Mouse (Mus musculus): Measurements from ENCODE around the gene Chchd6. TPM values are rescaled to one million over a fixed set of nuclear protein-coding genes. Genes with fewer than 3 reads are reported as not detected.

The Chchd6 gene
- polyA plus RNA-seq, 2 experiments, result 12.1 to 16.3 TPM

DNA sequence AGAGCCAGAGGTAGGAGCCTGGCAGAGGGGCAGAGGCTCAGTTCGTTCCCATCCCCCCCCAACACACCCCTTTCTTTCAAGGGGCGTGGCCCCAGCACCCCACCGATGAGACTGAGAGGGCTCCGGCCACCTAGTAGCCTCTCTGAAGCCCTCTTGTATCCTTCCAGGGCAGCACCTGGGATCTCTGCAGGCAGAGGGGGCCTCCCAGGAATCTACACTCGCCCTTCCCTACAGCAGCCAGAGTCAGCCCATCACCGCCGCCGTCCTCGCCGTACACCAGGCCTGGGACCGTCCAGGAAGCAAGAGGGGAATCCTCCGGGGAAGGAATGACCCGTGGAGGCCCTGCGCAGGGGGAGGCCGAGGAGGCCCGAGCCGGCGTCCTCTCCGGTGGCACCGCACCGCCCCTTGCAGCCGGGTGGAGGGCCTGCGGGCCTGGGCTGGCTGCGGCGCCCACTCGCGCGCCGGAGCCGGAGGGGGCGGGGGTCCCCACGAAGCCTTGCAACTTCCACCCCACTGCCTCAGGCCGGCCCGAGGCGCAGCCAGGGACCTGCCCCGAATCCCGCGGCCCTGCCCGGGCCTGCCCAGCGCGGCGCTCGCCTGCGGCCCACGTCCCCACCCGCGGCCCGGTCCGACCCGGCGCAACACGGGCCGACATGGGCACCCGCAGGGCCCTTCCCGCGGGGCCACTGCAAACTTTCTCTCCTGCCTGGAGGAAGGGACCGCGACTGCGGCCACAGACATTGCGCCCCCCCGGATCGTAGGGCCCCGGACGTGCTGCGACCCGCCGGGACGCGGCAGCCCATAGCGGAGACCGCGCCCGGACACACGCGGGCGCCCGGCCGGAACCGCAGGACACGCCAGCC lies 233.8 kb downstream of the Chchd6 start:
- Histone ChIP-seq H3K27ac (no peak overlapping the region), H3K4me2 (ENCODE audit: low read depth) (peak overlapping the region; percentile 73), H3K9me3 (ENCODE audit: control insufficient read depth, low read length) (no peaks in the 10 kb centered on the region), H3K4me3 (ENCODE audit: insufficient read depth in 1 of 2, low read depth in 2 of 2, low read length in 2 of 2) (peak overlapping the region; percentile 51 to 61), H3K4me1 (replicated peaks; ENCODE audit: control insufficient read depth in 2 of 2, insufficient read depth in 2 of 2, low read length in 1 of 2) (peaks cover 0 to 7% of the 10 kb centered on the region in 2 experiments; a peak in 2 of 4 replicates), H3K27me3 (ENCODE audit: control insufficient read depth, insufficient read depth, low read length) (peaks cover 8% of the 10 kb centered on the region), H3K36me3 (replicated peaks; ENCODE audit: control insufficient read depth, insufficient read depth, low read depth) (no peaks in the 10 kb centered on the region), H3K9ac (replicated peaks) (peak overlapping the region; percentile 10)
- TF ChIP-seq CTCF (IDR thresholded peaks at IDR 0.05; ENCODE audit: low read depth) (no peak), EP300 (IDR thresholded peaks at IDR 0.05; ENCODE audit: low read depth) (no peak)
- ATAC-seq (ENCODE audit: insufficient read depth) (peak; percentile 51; the same call in 1 of the 2 replicates), DNase-seq (ENCODE audit: low read depth in 3 of 3, low spot score in 3 of 3) (no peak)
- under 1% methylated on average over 78 of the region's 80 CpGs for WGBS (ENCODE audit: insufficient replicate concordance)

DNA sequence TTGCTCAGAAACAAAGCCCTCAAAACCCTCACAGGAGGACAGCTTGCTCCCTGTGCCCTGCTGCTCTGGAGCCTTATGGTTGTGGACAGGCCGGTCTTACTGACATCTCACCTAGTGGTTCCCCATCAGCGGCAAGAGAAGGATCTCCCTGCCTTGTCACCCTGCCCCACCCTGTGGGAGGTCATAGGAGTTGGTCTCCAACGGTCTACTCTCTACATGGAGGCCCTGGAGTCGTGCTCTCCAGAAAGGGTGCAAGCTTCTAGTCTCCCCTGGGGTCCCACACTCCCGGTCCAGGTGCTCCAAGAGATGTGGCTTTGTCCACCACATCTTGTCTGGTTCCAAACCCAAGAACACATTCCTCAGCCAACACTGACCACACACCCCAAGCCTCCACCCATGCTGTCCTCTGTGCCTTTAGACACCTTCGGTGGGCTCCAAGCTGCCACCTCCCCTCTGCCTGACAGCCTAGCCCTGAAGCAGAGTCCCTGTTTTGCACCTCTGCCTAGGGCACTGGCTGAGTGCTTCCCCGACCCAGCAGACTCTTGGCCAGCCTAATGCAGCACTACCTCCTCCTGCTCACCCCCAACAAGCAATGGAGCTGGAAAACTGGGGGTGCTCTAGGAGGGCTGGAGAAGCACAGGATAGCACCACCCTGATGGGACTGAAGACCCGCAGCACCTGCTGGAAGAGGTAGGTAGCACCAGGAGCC lies 234.6 kb downstream of the Chchd6 start:
- H3K27ac ChIP-seq, result no peak overlapping the region
- DNase-seq (ENCODE audit: low read depth in 3 of 3, low spot score in 3 of 3) (no peak), ATAC-seq (ENCODE audit: insufficient read depth) (0 out of 2 replicates have a peak, but pooled peaks have one; percentile 1)
- 43% methylated on average over 8 of the region's 8 CpGs for WGBS (ENCODE audit: insufficient replicate concordance)
- H3K4me1 ChIP-seq (replicated peaks; ENCODE audit: control insufficient read depth in 2 of 2, insufficient read depth in 2 of 2, low read length in 1 of 2), result peaks cover 0 to 7% of the 10 kb centered on the region in 2 experiments; a peak in 2 of 4 replicates
- peaks cover 8% of the 10 kb centered on the region for H3K27me3 ChIP-seq (ENCODE audit: control insufficient read depth, insufficient read depth, low read length)
- H3K9me3 ChIP-seq (ENCODE audit: control insufficient read depth, low read length), result no peaks in the 10 kb centered on the region
- peak overlapping the region; percentile 73 for H3K4me2 ChIP-seq (ENCODE audit: low read depth)
- H3K4me3 ChIP-seq (ENCODE audit: insufficient read depth in 1 of 2, low read depth in 2 of 2, low read length in 2 of 2), result peak overlapping the region; percentile 51 to 61; a peak in 3 of 4 replicates
- TF ChIP-seq CTCF (IDR thresholded peaks at IDR 0.05; ENCODE audit: low read depth), result peak; percentile 4; the same call in 1 of the 2 replicates
- TF ChIP-seq EP300 (IDR thresholded peaks at IDR 0.05; ENCODE audit: low read depth), result no peak
- no peak overlapping the region; the same call in 1 of the 2 replicates for H3K9ac ChIP-seq (replicated peaks)
- H3K36me3 ChIP-seq (replicated peaks; ENCODE audit: control insufficient read depth, insufficient read depth, low read depth), result no peaks in the 10 kb centered on the region

DNA sequence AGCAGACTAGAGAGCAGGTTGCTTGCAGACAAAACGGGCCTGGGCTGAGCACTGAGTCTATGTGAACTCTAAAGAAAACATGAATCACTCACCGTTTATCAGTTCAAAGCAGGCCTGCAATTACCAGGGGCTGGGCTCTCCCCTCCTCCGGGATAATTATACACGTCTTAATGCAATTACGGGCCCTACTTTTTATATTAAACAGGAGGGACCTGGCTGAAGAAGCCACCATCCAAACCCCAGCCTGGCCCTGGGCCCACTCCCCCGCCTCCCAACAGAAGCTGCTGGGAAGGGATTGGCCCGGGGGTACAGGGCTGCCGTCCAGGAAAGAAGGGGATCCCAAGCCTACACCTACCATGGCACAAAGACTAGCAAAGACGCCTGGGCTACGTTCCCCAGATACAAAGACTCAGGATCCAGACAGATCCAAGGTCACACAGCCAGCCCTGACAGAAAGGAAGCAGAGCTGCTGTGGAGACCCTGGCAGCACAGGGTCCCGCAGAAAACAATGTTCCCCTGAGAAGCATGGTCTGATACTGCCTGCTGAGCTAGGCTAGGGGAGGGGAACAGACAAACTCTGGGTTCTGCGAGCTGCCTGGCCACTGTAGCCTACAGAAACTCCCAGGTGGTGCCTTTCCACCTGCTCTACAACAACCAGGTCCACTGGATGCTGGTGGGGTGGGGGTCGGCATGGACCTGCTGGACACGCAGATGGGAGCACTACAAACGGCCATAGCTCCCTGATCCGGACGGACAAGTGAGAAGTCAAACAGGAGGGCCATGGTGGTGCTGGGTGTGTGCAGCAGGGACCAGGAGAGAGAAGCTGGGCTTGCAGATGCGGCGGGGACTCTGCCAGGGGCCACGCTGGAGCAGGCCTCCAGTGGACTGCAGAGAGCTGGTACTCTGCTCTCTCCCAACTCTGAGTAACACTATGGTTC lies 235.4 kb downstream of the Chchd6 start:
- no peak for DNase-seq (ENCODE audit: low read depth in 3 of 3, low spot score in 3 of 3)
- Histone ChIP-seq H3K27ac (no peak overlapping the region), H3K4me3 (ENCODE audit: insufficient read depth in 1 of 2, low read depth in 2 of 2, low read length in 2 of 2) (no peak overlapping the region), H3K9ac (replicated peaks) (no peak overlapping the region), H3K27me3 (ENCODE audit: control insufficient read depth, insufficient read depth, low read length) (peaks cover 8% of the 10 kb centered on the region), H3K4me2 (ENCODE audit: low read depth) (no peak overlapping the region), H3K36me3 (replicated peaks; ENCODE audit: control insufficient read depth, insufficient read depth, low read depth) (no peaks in the 10 kb centered on the region), H3K9me3 (ENCODE audit: control insufficient read depth, low read length) (no peaks in the 10 kb centered on the region), H3K4me1 (replicated peaks; ENCODE audit: control insufficient read depth in 2 of 2, insufficient read depth in 2 of 2, low read length in 1 of 2) (peaks cover 0 to 7% of the 10 kb centered on the region in 2 experiments; a peak in 2 of 4 replicates)
- TF ChIP-seq EP300 (IDR thresholded peaks at IDR 0.05; ENCODE audit: low read depth) (no peak), CTCF (IDR thresholded peaks at IDR 0.05; ENCODE audit: low read depth) (no peak)
- no peak for ATAC-seq (ENCODE audit: insufficient read depth)
- WGBS (ENCODE audit: insufficient replicate concordance), result 56% methylated on average over 20 of the region's 20 CpGs

DNA sequence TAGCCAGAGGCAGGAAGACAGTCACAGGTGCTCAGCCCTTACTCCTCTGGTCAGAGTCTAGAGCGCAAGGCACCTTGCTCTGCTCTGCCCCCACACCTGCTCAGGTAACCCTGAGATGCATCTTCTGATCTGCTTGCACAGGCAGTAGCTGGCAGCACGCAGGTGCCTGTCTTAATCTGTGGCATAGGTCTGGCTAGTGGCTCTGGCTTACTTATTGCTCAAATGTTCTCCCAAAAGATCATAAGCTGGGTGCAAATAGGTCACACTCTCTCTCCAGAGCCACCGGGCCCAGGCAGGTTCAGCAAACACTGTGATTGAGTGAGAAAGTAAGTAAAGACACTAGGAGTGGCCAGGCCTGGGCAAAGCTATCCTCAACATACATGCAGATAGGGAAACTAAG lies 236.3 kb downstream of the Chchd6 start:
- TF ChIP-seq CTCF (IDR thresholded peaks at IDR 0.05; ENCODE audit: low read depth) (no peak), EP300 (IDR thresholded peaks at IDR 0.05; ENCODE audit: low read depth) (no peak)
- no peaks in the 10 kb centered on the region for H3K9me3 ChIP-seq (ENCODE audit: control insufficient read depth, low read length)
- peaks cover 8% of the 10 kb centered on the region for H3K27me3 ChIP-seq (ENCODE audit: control insufficient read depth, insufficient read depth, low read length)
- H3K4me1 ChIP-seq (replicated peaks; ENCODE audit: control insufficient read depth in 2 of 2, insufficient read depth in 2 of 2, low read length in 1 of 2), result peaks cover 0 to 7% of the 10 kb centered on the region in 2 experiments; a peak in 2 of 4 replicates
- DNase-seq (ENCODE audit: low read depth in 3 of 3, low spot score in 3 of 3) (no peak), ATAC-seq (ENCODE audit: insufficient read depth) (no peak)
- no peak overlapping the region for H3K4me2 ChIP-seq (ENCODE audit: low read depth)
- no peak overlapping the region for H3K4me3 ChIP-seq (ENCODE audit: insufficient read depth in 1 of 2, low read depth in 2 of 2, low read length in 2 of 2)
- 73% methylated on average over 3 of the region's 3 CpGs for WGBS (ENCODE audit: insufficient replicate concordance)
- no peak overlapping the region for H3K27ac ChIP-seq
- no peaks in the 10 kb centered on the region for H3K36me3 ChIP-seq (replicated peaks; ENCODE audit: control insufficient read depth, insufficient read depth, low read depth)
- H3K9ac ChIP-seq (replicated peaks), result no peak overlapping the region
